Mouse (Mus musculus): ENCODE measurements around the gene Catspere2. TPM values are rescaled to one million over a fixed set of nuclear protein-coding genes. Genes with fewer than 3 reads are reported as not detected.
A peak's percentile ranks its signal among the peaks of the same experiment; 100 is the strongest.
"Not testable (repeated sequence)": the region's sequence is repeated elsewhere in the genome, so short reads cannot be mapped to it uniquely, and the experiment has no call there.

Gene Catspere2
- polyA plus RNA-seq, 1 experiment from 2014 or later: 0.20 TPM

DNA sequence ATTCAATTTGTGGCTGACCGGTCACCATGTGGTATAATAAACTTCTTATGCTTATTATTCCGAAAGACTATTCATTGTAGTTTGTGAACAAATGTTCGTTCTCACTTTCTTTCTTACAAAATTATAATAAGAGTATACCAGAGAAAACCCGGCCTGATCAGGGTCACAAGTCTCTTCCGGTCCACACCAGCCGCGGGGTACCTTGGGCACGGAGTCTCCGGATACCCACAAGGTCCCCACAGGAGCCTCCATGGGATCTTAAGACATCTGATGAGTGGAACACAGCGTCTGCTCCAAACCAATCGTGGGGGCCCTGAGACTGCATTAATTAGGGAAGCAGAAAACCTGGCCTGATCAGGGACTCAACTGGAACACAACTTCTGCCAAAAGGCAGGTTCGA lies 151.1 kb downstream of the Catspere2 start:
- H3K36me3 ChIP-seq (ENCODE audit: control insufficient read depth, insufficient read depth): no peaks in the 10 kb centered on the region
- no peaks in the 10 kb centered on the region for H3K4me1 ChIP-seq (replicated peaks; ENCODE audit: control insufficient read depth, insufficient read depth, low read length)
- no peak overlapping the region for H3K9ac ChIP-seq (replicated peaks; ENCODE audit: low read depth, low read length)
- H3K4me3 ChIP-seq (replicated peaks; ENCODE audit: low read length): no peak overlapping the region
- no peak for ATAC-seq
- H3K4me2 ChIP-seq (ENCODE audit: low read length): no peak overlapping the region
- 94% methylated on average over 12 of the region's 12 CpGs for WGBS
- no peaks in the 10 kb centered on the region for H3K9me3 ChIP-seq (ENCODE audit: control insufficient read depth, low read length)
- H3K27ac ChIP-seq (ENCODE audit: low read length): no peak overlapping the region
- H3K27me3 ChIP-seq (replicated peaks; ENCODE audit: control insufficient read depth, insufficient read depth, low read length): no peaks in the 10 kb centered on the region

DNA sequence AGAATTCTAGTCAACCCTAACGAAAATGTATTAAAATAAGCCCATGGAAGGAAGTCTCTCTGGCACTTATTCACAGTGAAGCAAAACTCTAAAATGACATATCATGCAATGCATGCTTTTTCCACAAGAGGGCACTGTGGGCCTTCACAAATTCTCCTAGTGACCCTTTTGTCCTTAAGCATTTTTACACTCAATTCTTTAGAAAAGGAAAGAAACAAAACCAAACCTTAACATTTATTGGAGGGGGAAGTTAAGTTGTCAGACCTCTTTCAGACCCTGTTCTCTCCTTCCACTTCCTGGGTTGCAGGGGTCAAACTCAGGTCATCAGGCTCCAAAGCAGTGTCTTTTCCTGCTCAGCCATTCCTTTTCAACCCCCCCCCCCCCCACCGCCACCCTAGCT lies 163.3 kb downstream of the Catspere2 start:
- not testable (repeated sequence) for H3K4me1 ChIP-seq (replicated peaks; ENCODE audit: control insufficient read depth, insufficient read depth, low read length); H3K27me3 ChIP-seq (replicated peaks; ENCODE audit: control insufficient read depth, insufficient read depth, low read length); H3K27ac ChIP-seq (ENCODE audit: low read length); H3K9ac ChIP-seq (replicated peaks; ENCODE audit: low read depth, low read length); H3K4me3 ChIP-seq (replicated peaks; ENCODE audit: low read length); H3K36me3 ChIP-seq (ENCODE audit: control insufficient read depth, insufficient read depth); H3K9me3 ChIP-seq (ENCODE audit: control insufficient read depth, low read length); H3K4me2 ChIP-seq (ENCODE audit: low read length)
- peak; percentile 20; the same call in 1 of the 2 replicates for ATAC-seq
- 5% methylated on average over 1 of the region's 2 CpGs for WGBS

DNA sequence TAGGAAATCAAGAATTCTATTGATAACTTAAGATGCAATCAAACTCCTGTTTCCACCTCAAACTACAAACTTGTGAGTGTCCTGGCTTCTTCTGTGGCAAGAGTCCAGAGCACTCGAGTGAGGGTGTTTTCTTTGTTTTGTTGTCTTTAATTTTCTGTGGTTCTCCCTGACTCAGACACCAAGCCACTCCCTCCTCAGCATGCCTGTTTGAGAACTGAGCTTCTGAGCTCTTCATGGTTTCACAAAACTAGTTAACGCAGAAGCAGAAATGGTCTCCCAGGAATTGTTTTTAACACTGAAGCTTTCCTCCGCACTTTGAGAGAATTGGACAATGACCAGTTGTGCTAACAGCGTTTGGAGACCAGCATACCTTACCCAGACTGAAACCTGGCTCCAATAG lies 163.7 kb downstream of the Catspere2 start:
- H3K4me2 ChIP-seq (ENCODE audit: low read length); H3K27me3 ChIP-seq (replicated peaks; ENCODE audit: control insufficient read depth, insufficient read depth, low read length); H3K4me1 ChIP-seq (replicated peaks; ENCODE audit: control insufficient read depth, insufficient read depth, low read length); H3K27ac ChIP-seq (ENCODE audit: low read length); H3K36me3 ChIP-seq (ENCODE audit: control insufficient read depth, insufficient read depth); H3K4me3 ChIP-seq (replicated peaks; ENCODE audit: low read length); H3K9ac ChIP-seq (replicated peaks; ENCODE audit: low read depth, low read length); H3K9me3 ChIP-seq (ENCODE audit: control insufficient read depth, low read length): not testable (repeated sequence)
- 50% methylated on average over 3 of the region's 4 CpGs for WGBS
- 0 out of 2 replicates have a peak, but pooled peaks have one; percentile 20 for ATAC-seq

DNA sequence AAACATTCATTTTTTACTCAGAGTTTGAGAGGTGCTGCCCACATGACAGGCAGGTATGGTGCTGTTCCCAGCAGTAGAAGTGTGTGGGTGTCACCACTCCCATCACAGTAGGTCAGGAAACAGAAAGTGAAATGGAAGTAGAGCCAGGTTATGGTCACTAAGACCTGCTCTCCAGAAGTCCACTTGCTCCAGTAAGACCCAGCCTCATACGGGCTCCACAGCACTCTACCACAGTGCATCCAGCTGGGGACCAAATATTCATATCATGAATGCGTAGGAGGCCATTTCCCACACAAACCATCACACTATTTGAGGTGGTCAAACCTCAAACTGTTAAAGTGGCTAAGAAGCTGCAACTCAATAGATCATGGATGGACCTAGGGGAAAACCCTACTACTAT lies 199.0 kb downstream of the Catspere2 start:
- no peak overlapping the region for H3K9ac ChIP-seq (replicated peaks; ENCODE audit: low read depth, low read length)

DNA sequence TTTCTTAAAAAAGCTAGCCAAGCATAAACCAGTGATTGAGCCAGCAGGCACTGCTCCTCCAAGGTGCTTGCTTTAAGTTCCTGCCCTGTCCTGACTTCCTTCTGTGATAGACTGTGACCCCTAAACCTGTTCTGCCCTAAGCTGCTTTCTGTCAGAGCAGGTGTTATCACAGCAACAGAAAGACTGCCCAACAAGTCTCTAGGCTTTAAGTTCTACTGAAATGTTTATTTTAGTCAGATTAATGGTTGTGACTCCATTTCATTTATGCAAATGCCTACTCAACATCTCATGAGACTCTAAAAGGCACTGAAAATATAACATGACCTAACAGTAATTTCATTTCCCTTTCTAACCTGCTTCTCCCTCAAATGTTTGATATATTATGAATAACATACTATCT lies 202.4 kb downstream of the Catspere2 start:
- Histone ChIP-seq H3K4me3 (replicated peaks; ENCODE audit: low read length) (no peak overlapping the region), H3K4me2 (ENCODE audit: low read length) (no peak overlapping the region), H3K27ac (ENCODE audit: low read length) (no peak overlapping the region), H3K36me3 (ENCODE audit: control insufficient read depth, insufficient read depth) (no peaks in the 10 kb centered on the region), H3K9me3 (ENCODE audit: control insufficient read depth, low read length) (no peaks in the 10 kb centered on the region), H3K27me3 (replicated peaks; ENCODE audit: control insufficient read depth, insufficient read depth, low read length) (no peaks in the 10 kb centered on the region), H3K4me1 (replicated peaks; ENCODE audit: control insufficient read depth, insufficient read depth, low read length) (peaks cover 6% of the 10 kb centered on the region), H3K9ac (replicated peaks; ENCODE audit: low read depth, low read length) (no peak overlapping the region)
- ATAC-seq: no peak

More for the DNA sequence above, 199.0 kb downstream of the Catspere2 start:
- Histone ChIP-seq H3K36me3 (ENCODE audit: control insufficient read depth, insufficient read depth) (no peaks in the 10 kb centered on the region), H3K4me3 (replicated peaks; ENCODE audit: low read length) (no peak overlapping the region), H3K4me1 (replicated peaks; ENCODE audit: control insufficient read depth, insufficient read depth, low read length) (peaks cover 2% of the 10 kb centered on the region; the same call in 1 of the 2 replicates), H3K27me3 (replicated peaks; ENCODE audit: control insufficient read depth, insufficient read depth, low read length) (no peaks in the 10 kb centered on the region), H3K27ac (ENCODE audit: low read length) (no peak overlapping the region), H3K9me3 (ENCODE audit: control insufficient read depth, low read length) (no peaks in the 10 kb centered on the region), H3K4me2 (ENCODE audit: low read length) (no peak overlapping the region)
- 93% methylated on average over 2 of the region's 2 CpGs for WGBS
- ATAC-seq: no peak

DNA sequence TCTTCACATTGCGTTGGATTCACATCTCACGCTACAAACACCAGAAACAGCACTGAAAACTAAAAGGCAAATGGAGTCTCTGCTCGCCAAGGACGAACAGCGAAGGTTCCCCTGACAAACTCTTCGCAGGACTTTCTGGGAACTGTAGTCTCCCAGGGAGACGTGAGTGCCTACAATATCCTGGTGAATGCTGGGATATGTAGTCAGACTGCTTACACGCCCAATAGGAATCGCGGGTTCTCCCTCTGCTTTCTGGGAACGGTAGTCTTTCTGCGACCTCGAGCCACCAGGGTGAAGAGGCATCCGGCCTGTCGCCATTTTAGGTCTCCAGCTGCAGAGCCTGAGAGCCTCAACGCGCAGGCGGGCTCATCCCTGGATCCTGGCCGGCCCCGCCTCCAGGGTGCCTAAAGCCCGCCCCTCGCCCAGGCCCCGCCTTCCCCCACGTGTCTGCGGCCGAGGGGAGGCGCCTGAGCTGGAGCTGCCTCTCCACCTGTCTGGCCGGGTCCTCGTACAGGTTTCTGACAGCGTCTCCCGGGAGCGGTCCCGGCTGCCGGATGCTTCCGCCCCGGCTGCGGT lies 204.1 kb downstream of the Catspere2 start, which contains the start of gene Desi2:
Desi2 (plus strand) TSS at position 202 of the 576 bp plus-strand sequence.
- H3K36me3 ChIP-seq (ENCODE audit: control insufficient read depth, insufficient read depth); H3K9me3 ChIP-seq (ENCODE audit: control insufficient read depth, low read length); H3K27me3 ChIP-seq (replicated peaks; ENCODE audit: control insufficient read depth, insufficient read depth, low read length); H3K4me1 ChIP-seq (replicated peaks; ENCODE audit: control insufficient read depth, insufficient read depth, low read length): not testable (repeated sequence)
- Histone ChIP-seq H3K9ac (replicated peaks; ENCODE audit: low read depth, low read length) (peak within 1 kb of the TSS; percentile 64), H3K4me3 (replicated peaks; ENCODE audit: low read length) (peak within 1 kb of the TSS; percentile 67), H3K27ac (ENCODE audit: low read length) (peak within 1 kb of the TSS; percentile 50), H3K4me2 (ENCODE audit: low read length) (peak within 1 kb of the TSS; percentile 58)
- WGBS: under 1% methylated on average over 34 of the region's 37 CpGs
- peak; percentile 99 for ATAC-seq

DNA sequence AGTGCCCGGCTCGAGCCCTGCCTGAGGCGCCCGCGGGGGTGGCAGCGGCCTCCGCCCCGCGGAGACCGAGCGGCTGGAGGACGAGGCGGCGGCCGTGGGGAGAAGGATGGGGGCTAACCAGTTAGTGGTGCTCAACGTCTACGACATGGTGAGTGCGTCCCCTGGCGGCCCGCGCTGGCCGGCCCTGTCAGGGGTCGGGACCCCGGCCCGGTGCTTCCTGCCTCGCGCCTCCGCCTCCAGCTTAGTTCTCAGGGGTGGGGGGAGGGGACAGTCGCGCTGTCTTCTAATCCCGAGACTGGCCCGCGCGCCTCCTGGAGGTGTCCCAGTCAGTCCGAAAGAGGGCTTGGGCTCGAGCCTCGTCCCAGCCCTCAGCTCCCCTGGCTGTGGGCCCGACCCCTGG lies 204.6 kb downstream of the Catspere2 start:
- H3K4me1 ChIP-seq (replicated peaks; ENCODE audit: control insufficient read depth, insufficient read depth, low read length); H3K27me3 ChIP-seq (replicated peaks; ENCODE audit: control insufficient read depth, insufficient read depth, low read length); H3K27ac ChIP-seq (ENCODE audit: low read length); ATAC-seq; H3K9me3 ChIP-seq (ENCODE audit: control insufficient read depth, low read length); H3K36me3 ChIP-seq (ENCODE audit: control insufficient read depth, insufficient read depth): not testable (repeated sequence)
- under 1% methylated on average over 25 of the region's 38 CpGs for WGBS
- peak overlapping the region; percentile 64 for H3K9ac ChIP-seq (replicated peaks; ENCODE audit: low read depth, low read length)
- H3K4me2 ChIP-seq (ENCODE audit: low read length): peak overlapping the region; percentile 43
- peak overlapping the region; percentile 67 for H3K4me3 ChIP-seq (replicated peaks; ENCODE audit: low read length)

DNA sequence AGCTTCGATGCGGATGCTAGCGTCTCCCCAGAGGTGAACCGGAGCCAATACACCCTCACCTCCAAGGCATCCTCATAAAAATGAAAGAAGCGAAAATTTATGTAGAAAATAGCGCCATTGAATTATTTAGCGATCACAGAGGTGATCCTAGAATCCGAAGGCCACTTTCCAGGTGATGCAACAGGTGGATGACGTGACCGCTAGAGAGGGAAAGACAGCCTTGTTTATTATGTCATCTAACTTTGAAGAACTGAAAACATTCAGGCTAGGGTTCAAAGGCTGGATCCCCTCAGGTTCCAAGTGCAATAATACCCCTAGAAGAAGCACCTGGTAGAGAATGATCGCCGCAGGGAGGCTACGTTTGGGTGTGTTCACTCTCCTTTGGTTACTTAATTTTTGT lies 205.2 kb downstream of the Catspere2 start:
- Histone ChIP-seq H3K36me3 (ENCODE audit: control insufficient read depth, insufficient read depth) (no peaks in the 10 kb centered on the region), H3K4me2 (ENCODE audit: low read length) (peak overlapping the region; percentile 58), H3K9ac (replicated peaks; ENCODE audit: low read depth, low read length) (no peak overlapping the region), H3K4me1 (replicated peaks; ENCODE audit: control insufficient read depth, insufficient read depth, low read length) (peaks cover 6% of the 10 kb centered on the region), H3K27ac (ENCODE audit: low read length) (no peak overlapping the region), H3K27me3 (replicated peaks; ENCODE audit: control insufficient read depth, insufficient read depth, low read length) (no peaks in the 10 kb centered on the region), H3K9me3 (ENCODE audit: control insufficient read depth, low read length) (no peaks in the 10 kb centered on the region), H3K4me3 (replicated peaks; ENCODE audit: low read length) (peak overlapping the region; percentile 38)
- 10% methylated on average over 12 of the region's 13 CpGs for WGBS
- ATAC-seq: no peak

DNA sequence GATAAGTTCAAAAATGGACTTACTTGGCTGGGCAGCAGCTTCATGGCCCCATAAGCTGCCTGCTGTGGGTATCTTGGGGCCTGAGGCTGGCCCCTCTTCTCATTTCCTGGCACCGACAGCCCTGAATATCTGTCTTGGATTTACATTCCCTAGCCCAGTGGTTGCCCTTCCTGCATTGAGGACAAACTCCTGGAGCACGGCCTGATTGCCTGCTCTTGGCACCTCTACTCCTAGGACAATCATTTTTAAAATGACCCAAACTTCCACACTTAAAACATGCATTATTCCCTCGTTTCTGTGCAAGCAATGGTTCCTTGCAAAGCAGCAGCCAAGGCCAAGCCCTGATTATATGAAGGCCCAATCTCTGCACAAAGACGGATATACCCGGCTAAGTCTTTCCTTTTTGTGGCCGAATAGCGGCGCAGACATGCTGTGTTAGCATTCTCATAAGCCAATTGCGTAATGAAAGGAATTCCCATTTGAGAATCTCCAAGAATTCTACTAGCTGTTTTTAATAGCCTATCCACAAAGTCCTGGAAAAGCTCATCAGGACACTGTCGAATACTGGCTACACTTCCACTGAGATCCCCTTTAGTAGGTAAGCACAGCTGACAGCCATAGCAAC lies 222.6 kb downstream of the Catspere2 start:
- ATAC-seq: no peak
- 91% methylated on average over 10 of the region's 10 CpGs for WGBS
- peaks cover 5% of the 10 kb centered on the region for H3K9me3 ChIP-seq (ENCODE audit: control insufficient read depth, low read length)
- no peaks in the 10 kb centered on the region for H3K4me1 ChIP-seq (replicated peaks; ENCODE audit: control insufficient read depth, insufficient read depth, low read length)
- H3K36me3 ChIP-seq (ENCODE audit: control insufficient read depth, insufficient read depth): no peaks in the 10 kb centered on the region
- H3K27ac ChIP-seq (ENCODE audit: low read length): no peak overlapping the region
- H3K27me3 ChIP-seq (replicated peaks; ENCODE audit: control insufficient read depth, insufficient read depth, low read length): no peaks in the 10 kb centered on the region
- H3K4me2 ChIP-seq (ENCODE audit: low read length): no peak overlapping the region
- no peak overlapping the region for H3K9ac ChIP-seq (replicated peaks; ENCODE audit: low read depth, low read length)
- H3K4me3 ChIP-seq (replicated peaks; ENCODE audit: low read length): no peak overlapping the region
